Mouse (Mus musculus) G1E (cell line): ENCODE results near the gene Morn5. TPM values are rescaled to one million over a fixed set of nuclear protein-coding genes. Genes with fewer than 3 reads are reported as not detected.

ENCODE experiments used
- ATAC-seq: 2 replicates; pipeline ENCODE4 v1.8.0; 2016; ENCODE audit warnings: mild to moderate bottlenecking; ENCODE audit not compliant: insufficient number of reproducible peaks, poor library complexity, low FRiP score, severe bottlenecking; ENCODE audit errors: extremely low read depth
- DNase-seq: peaks from one replicate; pipeline ENCODE4 v3.0.0; 2012; ENCODE audit warnings: low spot score
- H3K27me3 ChIP-seq: 2 replicates; pipeline ENCODE4 v1.6.1; 2012; ENCODE audit warnings: mild to moderate bottlenecking, low read length, inconsistent platforms; ENCODE audit not compliant: insufficient read depth
- H3K36me3 ChIP-seq: replicated peaks from 2 replicates; pipeline ENCODE3; 2012; ENCODE audit warnings: mild to moderate bottlenecking, inconsistent platforms
- H3K4me1 ChIP-seq: 2 replicates; pipeline ENCODE4 v1.6.1; 2012; ENCODE audit warnings: low read depth, low read length, inconsistent platforms, mixed read lengths; ENCODE audit not compliant: insufficient read depth
- H3K4me3 ChIP-seq: 2 replicates; pipeline ENCODE4 v1.5.1; 2012; ENCODE audit warnings: low read depth, mild to moderate bottlenecking, inconsistent platforms, low read length, moderate library complexity, mixed read lengths
- H3K9me3 ChIP-seq: replicated peaks from 2 replicates; pipeline ENCODE4 v1.6.1; 2012; ENCODE audit warnings: inconsistent platforms
- CTCF ChIP-seq: IDR thresholded peaks from 2 replicates; pipeline ENCODE4 v1.5.1; 2012; ENCODE audit warnings: low read depth, low read length, inconsistent platforms, mixed read lengths
- GATA1 ChIP-seq: IDR thresholded peaks from 2 replicates; pipeline ENCODE4 v1.6.1; 2012; ENCODE audit warnings: borderline replicate concordance, low read length, inconsistent platforms, mixed read lengths
- GATA2 ChIP-seq: IDR thresholded peaks from 2 replicates; pipeline ENCODE4 v1.6.1; 2012; ENCODE audit warnings: low read depth, low read length, inconsistent platforms, borderline replicate concordance
- POLR2AphosphoS5 ChIP-seq: IDR thresholded peaks from 2 replicates; pipeline ENCODE4 v1.6.1; 2012; ENCODE audit warnings: low read depth, low read length, inconsistent platforms; ENCODE audit not compliant: insufficient replicate concordance
- TAL1 ChIP-seq: conservative IDR thresholded peaks from 2 replicates; pipeline ENCODE4 v1.6.1; 2012; ENCODE audit warnings: low read depth, low read length, inconsistent platforms, mixed read lengths
- polyA plus RNA-seq: library from polyadenylated mRNA; stranded (reverse); fragments of >175 nt; gene quantifications from 2 replicates; pipeline ENCODE4 v1.2.3, GENCODE M21; 2012
- total RNA-seq, 2 experiments: library from RNA; stranded (forward) in 1 of 2; stranded (reverse) in 1 of 2; fragments of 200-1000 nt in 1 of 2; fragments of >200 nt in 1 of 2; fragmentation: Nextera tagmentation in 1 of 2; gene quantifications; 2 replicates each; pipeline ENCODE4 v1.2.3; 2014 to 2017

The Morn5 gene
- total and polyA plus RNA-seq, 3 experiments = 0.22 TPM; not detected in 2

GRCm38 (mm10) chr2:36077160-36077761 is 28.0 kb downstream of the Morn5 start:
- Histone ChIP-seq H3K4me3 (no peak overlapping the region), H3K9me3 (no peaks in the 10 kb centered on the region), H3K4me1 (no peaks in the 10 kb centered on the region), H3K36me3 (no peaks in the 10 kb centered on the region), H3K27me3 (peaks cover 18% of the 10 kb centered on the region)
- DNase-seq (no peak), ATAC-seq (no peak)
- TF ChIP-seq POLR2AphosphoS5 (no peak), GATA1 (no peak), GATA2 (no peak), CTCF (no peak), TAL1 (no peak)

DNA sequence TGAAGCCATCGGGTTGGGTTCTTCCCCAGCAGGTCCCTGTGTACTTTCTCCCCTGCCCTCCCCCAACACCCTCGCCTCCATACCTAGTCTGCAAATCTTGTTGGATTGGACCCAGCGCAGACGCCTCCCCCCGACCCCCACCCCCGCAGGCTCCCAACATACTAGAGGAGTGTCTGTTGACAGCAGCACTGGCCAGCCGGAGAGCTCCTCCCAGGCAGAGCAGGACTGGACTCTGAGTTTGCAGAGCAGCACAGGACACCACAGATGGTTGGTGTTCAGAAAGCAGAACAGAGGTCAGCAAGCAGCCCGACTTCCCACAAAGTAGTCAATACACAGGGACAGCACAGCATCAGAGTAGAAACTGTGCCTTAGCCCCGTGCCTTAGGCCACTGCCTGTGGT is 32.2 kb downstream of the Morn5 start:
- ATAC-seq (no peak), DNase-seq (no peak)
- H3K4me3 ChIP-seq = no peak overlapping the region
- no peak for TF ChIP-seq GATA1
- no peak for TF ChIP-seq POLR2AphosphoS5
- no peak for TF ChIP-seq TAL1
- TF ChIP-seq CTCF = no peak
- no peak for TF ChIP-seq GATA2
- H3K27me3 ChIP-seq = peaks cover 27% of the 10 kb centered on the region
- H3K36me3 ChIP-seq = no peaks in the 10 kb centered on the region
- no peaks in the 10 kb centered on the region for H3K4me1 ChIP-seq
- no peaks in the 10 kb centered on the region for H3K9me3 ChIP-seq

GRCm38 (mm10) chr2:36082802-36083580 is 33.7 kb downstream of the Morn5 start:
- no peak for TF ChIP-seq GATA2
- TF ChIP-seq POLR2AphosphoS5 = no peak
- TF ChIP-seq CTCF = no peak
- no peak for TF ChIP-seq TAL1
- no peak for TF ChIP-seq GATA1
- H3K9me3 ChIP-seq = no peaks in the 10 kb centered on the region
- H3K4me3 ChIP-seq = no peak overlapping the region
- H3K27me3 ChIP-seq = peaks cover 26% of the 10 kb centered on the region
- H3K4me1 ChIP-seq = no peaks in the 10 kb centered on the region
- no peaks in the 10 kb centered on the region for H3K36me3 ChIP-seq
- DNase-seq (no peak), ATAC-seq (no peak)

- no peak overlapping the region for H3K4me3 ChIP-seq
- H3K4me1 ChIP-seq = no peaks in the 10 kb centered on the region
- no peaks in the 10 kb centered on the region for H3K36me3 ChIP-seq
- TF ChIP-seq GATA2 = no peak
- DNase-seq (no peak), ATAC-seq (no peak)
- no peaks in the 10 kb centered on the region for H3K9me3 ChIP-seq
- H3K27me3 ChIP-seq = peaks cover 24% of the 10 kb centered on the region
These were observed 35.8 kb downstream of the Morn5 start for GRCm38 (mm10) chr2:36085041-36085440.

DNA sequence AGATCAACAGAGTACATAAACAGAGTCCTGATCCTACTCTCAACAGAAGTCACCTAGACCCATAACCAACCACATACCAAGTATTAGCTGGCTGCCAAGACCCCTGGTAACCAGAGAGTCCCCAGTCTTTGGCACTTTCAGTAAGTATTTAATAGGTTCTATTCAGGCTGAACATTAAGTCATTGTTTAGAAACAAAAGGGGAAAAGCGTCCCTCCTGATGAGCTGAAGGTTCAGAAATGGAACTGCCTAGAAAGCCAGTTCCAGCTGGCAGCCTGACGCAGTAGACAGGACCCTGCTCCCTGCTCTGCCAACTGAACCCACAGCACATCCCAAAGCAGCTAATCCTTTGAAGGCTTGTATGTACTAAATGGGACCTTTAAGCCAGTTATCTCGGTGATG is 39.9 kb downstream of the Morn5 start:
- TF ChIP-seq POLR2AphosphoS5 (no peak), GATA2 (no peak), GATA1 (no peak), CTCF (no peak), TAL1 (no peak)

GRCm38 (mm10) chr2:36090853-36091741 is 41.8 kb downstream of the Morn5 start:
- H3K4me1 ChIP-seq = peaks cover 7% of the 10 kb centered on the region
- H3K9me3 ChIP-seq = no peaks in the 10 kb centered on the region
- no peak for TF ChIP-seq POLR2AphosphoS5
- no peak for TF ChIP-seq CTCF
- TF ChIP-seq GATA1 = no peak
- TF ChIP-seq GATA2 = no peak
- no peak for TF ChIP-seq TAL1
- H3K4me3 ChIP-seq = peak overlapping the region; percentile 5; the same call in 1 of the 2 replicates
- H3K36me3 ChIP-seq = no peaks in the 10 kb centered on the region
- DNase-seq (no peak), ATAC-seq (no peak)
- peaks cover 36% of the 10 kb centered on the region for H3K27me3 ChIP-seq

More for the DNA sequence above, 39.9 kb downstream of the Morn5 start:
- no peaks in the 10 kb centered on the region for H3K9me3 ChIP-seq
- no peak overlapping the region for H3K4me3 ChIP-seq
- peaks cover 33% of the 10 kb centered on the region for H3K27me3 ChIP-seq
- H3K36me3 ChIP-seq = no peaks in the 10 kb centered on the region
- ATAC-seq (no peak), DNase-seq (no peak)
- H3K4me1 ChIP-seq = peaks cover 7% of the 10 kb centered on the region
